Mouse (Mus musculus) heart, postnatal 0 days (tissue): ENCODE data around the gene Pakap.

Experiments
- CTCF ChIP-seq: IDR thresholded peaks from 2 replicates; pipeline ENCODE4 v1.5.1; 2016; ENCODE audit warnings: antibody characterized with exemption, control low read depth, low read depth
- EP300 ChIP-seq: IDR thresholded peaks from 2 replicates; pipeline ENCODE4 v1.6.1; 2016; ENCODE audit warnings: antibody characterized with exemption, low read depth

DNA sequence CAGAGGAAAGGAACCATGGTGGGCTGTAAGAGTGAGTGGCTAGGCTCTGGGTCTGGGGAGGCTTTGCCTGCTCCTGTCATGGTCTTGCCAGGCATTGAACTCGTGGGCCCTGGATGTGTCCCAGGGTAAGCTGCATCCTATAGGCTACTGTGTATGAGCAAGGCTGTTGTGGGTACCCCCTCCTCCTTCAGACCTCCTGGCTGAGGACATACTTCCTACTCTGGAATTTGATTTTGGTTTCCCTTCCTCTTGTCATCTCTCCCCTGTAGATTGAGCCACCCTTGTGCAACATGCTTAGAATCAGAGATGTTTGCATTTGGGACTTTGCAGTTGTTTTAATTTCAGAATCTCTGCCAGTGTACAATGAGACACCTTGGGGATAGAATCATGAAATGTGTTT lies 83.0 kb downstream of the Pakap start:
- TF ChIP-seq CTCF (no peak), EP300 (no peak)
